Mouse (Mus musculus) right cerebral cortex, postnatal 14 days (tissue): ENCODE measurements around the gene Mtx3.

Experiments used
- DNase-seq: peaks from one replicate; pipeline ENCODE4 v3.0.0; 2022

Mtx3 gene

DNA sequence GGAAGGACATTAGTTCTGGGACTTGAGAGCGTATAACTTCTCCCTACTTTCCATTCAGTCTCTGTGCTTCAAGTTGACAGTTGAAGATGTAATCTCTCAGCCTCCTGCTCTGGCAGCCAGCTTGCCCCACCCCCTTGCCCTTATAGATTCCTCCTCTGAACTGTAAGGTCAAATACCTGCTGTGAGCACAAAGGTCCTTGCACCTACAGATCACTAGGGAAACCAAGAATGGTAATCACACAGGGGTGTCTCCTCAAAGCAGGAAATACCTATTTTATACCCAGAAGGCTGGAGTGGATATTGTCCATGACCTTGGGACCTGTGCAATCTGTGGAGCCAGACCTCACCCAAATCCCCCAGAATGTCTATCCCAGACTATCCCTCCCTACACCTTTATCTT is 40.4 kb downstream of the Mtx3 start:
- no peak for DNase-seq

DNA sequence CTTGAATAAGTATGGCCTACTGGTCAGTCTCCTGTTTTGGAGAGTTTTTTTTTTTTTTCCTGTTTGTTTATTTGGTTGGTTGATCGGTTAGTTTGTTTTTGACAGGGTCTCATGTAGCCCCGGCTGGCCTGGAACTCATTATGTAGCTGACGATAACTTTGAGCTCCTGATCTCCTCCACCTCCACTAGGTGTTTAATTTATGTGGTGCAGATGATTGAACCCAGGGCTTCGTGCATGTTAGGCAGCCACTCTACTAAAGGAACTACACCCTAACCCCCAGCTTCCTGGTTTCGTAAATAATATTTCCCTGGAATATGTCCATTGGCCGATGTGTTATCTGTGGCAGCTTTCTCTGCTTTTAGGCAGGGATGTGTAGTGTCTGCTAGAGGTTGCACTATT is 54.5 kb downstream of the Mtx3 start:
- DNase-seq: no peak

DNA sequence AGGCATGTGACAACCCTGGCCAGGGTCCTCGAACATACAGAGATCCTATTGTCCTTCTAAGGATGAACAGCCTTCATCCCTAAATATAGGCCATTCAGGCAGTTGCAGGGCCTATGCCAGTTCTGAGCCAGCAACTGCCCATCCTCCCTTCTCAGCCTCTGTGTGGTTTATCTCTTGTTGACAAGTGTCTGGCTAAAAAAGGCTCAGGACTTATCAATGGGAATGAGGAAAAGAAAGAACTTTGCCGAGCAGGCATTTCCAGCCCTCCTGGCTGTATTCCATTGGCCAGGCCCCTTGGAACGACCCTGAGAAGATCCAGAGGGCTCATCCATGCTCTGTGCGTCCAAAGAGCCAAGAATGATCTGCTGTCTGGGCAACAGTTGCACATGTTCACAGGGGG is 58.7 kb downstream of the Mtx3 start:
- no peak for DNase-seq

DNA sequence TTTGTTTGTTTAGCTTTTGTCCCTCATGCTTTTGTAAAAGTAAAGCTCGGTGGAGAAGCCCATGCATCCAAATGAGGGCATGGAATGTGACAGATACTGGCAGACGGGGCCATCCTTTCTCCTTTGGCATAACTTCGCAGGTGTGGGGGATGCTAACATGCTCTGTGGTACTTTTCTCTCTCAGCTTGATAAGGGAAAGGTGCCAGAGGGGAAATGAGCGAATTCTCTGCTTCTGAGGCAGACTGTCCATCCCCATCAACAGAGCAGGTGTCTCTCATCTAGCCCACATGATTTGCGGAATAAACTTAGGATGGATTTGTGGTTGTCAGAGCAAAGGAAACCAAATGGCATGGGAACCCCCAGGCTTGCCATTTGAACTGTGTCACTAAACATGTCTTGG is 61.4 kb downstream of the Mtx3 start:
- no peak for DNase-seq

DNA sequence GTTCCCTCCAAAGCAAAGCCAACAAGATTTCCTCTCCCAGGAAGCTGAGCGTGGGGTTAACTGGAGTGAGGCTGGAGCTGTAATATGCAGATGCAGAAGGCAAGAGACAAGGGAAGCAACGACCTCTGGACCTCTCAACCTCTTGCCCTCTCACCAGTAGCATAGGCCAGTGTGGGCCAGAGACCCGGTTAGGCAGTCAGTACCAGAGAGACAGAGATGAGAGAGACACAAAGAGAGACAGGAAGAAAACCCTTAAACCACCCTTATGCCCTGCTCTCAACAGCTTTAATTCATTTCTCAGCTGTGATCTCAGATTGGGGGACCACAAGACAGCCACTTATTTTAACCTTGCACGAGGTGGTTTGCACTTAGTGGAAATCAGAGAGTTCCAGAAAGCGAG is 62.8 kb downstream of the Mtx3 start:
- DNase-seq: no peak
